Mouse (Mus musculus) frontal cortex, adult (tissue): ENCODE results near the gene Lta.

Experiments
- ATAC-seq: cut with Nextera tagmentation; 2 replicates; pipeline ENCODE4 v1.9.2; 2017; ENCODE audit warnings: mild to moderate bottlenecking, moderate library complexity, mixed read lengths; ENCODE audit not compliant: low TSS enrichment

Gene Lta

DNA sequence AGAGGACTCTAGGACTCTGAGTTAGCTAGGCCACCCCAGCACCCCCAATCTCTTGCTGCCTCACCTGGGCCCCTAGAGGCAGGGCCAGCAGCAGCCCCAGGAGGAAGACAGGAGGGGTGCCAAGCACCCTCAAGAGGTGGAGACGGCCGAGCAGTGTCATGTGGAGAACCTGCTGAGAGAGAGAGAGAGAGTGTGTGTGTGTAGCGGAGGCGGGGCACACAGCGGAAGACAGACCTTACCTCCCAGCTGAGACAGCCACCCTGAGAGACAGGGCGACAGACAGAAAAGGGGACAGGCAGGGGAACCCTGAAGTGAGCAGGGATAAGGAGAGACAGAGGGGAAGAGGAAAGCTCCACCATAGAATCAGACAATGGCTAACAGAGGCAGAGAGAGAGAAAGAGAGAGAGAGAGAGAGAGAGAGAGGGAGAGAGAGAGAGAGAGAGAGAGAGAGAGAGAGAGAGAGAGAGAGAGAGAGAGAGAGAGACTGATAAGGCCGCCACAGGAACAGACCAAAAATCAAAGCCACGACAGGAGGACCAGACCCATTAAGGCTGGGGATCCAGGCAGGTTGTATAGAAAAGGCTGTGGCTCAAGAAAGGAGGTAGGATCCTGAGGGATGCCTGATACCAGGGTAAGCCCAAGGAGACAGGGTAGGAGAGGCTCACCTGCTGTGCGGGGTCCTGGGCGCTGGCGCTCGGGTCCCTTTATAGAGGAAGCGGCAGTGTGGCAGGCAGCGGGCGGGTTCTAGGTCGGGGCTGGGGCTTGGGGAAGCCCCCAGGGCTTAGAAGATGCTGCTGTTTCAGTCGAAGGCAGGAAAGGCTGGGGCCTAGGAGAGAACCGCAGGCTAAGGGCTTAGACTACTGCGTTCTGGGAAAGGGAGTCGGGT, at the start of gene Lta:
Gene Lta, minus strand, starts transcription at position 858 of the 886 bp plus-strand sequence.
- ATAC-seq: no peak

- ATAC-seq: no peak
Observed at GRCm38 (mm10) chr17:35254241-35255098, 49.3 kb upstream of the Lta start.

- ATAC-seq: no peak
Observed at GRCm38 (mm10) chr17:35253293-35254093, 48.3 kb upstream of the Lta start.

DNA sequence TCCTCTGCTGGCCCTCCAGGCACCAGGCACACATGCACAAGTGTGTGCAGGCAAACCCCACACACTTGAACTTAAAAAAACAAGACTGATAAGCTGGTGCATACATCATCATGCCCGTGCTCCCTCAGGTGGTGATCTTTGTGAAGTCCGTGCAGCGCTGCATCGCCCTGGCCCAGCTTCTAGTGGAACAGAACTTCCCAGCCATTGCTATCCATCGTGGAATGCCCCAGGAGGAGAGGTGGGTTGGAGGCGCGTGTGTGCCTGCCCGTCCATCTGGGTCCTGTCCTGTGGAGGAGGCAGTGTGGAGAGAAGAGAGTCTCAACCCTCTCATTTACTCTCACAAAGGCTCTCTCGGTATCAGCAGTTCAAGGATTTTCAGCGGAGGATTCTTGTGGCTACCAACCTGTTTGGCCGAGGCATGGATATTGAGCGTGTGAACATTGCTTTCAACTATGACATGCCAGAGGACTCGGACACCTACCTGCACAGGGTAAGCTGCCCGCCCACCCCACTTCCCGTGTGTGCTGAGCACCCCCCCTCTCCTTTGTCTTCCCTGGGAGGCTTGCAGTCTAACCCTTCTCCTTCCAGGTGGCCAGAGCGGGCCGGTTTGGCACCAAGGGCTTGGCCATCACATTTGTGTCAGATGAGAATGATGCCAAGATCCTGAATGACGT, 47.6 kb upstream of the Lta start:
- ATAC-seq: 0 out of 2 replicates have a peak, but pooled peaks have one; percentile 29

DNA sequence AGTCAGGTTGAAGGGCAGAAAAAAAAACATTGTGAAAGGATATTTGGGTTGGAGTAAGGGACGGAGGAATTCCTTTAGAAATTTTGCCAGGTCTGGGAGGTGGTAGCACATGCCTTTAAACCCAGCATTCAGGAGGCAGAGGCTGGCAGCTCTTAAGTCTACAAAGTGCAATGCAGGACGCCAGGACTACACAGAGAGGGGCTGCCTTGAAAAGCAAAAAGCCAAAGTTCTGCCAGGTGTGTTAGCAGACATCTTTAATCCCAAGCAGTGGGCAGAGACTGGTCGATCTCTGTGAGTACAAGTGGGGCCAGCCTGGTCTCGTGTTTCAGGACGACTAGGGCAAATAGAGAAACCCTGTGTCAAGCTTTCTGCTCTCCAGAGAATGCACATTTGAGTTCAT, 46.8 kb upstream of the Lta start:
- no peak for ATAC-seq

GRCm38 (mm10) chr17:35251162-35251719, 46.1 kb upstream of the Lta start:
- ATAC-seq: no peak

DNA sequence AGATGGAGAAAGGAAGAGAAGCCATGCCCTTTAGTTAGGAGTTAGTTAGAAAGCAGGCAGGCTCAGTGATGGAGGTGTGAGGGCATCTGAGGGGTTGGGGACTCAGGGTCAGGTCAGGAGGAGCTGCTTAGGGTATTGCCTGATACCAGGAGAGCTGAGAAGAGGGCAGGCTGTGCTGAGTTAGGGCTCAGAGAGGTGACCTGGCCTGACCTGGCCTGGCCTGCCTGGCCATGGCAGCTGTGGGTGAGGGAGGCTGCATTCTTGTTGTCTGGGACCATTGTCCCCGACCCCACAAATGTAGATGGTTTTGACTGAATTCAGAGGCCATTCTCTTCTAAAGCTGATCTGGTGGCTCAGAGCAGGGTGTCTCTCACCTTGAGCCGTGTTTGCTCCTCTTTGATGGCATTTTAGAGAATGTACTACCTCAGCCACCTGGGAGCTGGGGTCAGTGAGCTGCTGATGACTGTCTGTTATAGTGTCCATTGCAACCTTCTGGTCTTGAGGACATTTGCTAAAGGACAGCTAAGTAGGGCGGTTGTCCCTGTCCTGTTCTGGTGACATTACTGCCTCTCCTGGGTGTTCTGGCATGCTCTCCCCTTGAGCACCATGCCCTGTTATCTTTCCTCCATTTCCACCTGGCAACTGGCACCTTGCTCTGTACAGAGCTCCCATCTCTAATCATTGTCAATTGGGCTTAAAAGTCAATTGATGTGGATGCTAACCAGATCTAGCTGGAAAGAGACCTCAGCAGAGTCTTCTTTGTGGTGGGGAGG, 45.4 kb upstream of the Lta start:
- ATAC-seq: no peak

DNA sequence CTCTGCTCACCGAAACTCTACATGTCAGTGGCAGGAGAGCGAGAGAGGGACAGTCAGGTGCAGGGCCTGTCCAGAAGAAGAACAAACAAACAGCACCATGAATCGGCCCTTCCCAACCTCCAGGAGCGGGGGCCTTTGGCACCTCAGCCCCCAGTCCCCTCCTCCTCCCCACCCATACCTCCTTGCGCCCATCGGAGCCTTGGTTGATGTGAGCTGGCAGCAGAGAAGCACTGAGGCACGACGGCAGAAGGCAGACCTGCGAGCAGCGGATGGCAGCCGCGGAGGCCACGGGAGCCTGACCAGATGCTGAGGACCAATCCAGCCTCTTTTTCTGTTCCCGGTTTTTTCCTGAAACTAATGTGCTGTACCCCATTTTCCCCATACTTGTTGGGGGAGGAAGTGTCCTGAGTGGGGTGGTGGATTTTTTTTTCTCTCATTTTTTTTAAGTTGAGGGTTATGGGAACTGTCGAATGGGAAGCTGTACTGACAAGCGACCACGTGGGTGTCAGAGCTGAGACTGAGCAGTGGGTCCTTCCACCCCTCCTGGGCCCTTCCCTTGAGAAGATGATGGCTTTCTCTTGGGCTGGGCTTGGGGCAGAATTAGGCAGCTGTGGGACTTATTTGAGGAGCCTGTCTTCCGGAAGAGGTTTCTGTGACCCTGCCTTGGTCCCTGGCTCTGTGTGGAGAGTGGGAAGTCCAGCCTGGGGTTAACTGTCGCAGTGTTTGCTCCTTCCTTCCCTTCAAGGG, 44.5 kb upstream of the Lta start:
- no peak for ATAC-seq

DNA sequence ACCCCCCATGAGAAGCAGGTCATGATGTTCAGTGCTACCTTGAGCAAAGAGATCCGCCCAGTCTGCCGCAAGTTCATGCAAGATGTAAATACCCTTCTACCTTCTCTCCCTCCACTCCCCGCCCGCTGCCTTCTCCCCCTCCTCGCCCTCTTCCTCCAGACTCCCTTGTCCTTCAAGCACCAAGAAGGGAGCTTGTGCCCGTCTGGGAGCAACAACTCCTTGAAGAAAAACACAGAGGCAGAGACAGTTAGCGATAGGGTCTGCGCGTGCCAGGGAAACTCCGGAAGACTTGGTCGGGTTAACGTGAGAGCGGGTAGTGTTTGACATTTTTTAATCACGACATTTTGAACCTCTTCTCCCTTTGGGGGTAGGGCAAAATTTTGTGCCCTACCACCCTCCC, 43.8 kb upstream of the Lta start:
- no peak for ATAC-seq

DNA sequence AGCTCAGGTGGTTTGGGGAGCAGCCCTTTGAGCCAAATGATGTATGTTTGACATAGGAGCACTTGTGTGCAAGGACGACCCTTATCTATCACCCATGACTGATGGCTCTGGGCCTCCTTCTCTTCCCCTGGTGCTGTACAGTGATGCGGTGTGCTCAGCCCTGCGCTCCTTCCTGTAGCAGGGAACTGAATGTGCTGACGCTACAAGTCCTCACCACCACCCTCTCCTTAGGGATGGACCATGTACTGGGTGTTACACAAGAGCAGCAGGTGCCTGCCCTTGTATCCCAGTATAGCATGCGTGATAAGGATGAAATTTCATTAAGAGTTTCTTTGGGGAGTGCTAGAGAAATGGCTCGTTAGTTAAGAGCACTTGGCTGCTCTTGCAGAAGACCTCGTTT, 42.0 kb upstream of the Lta start:
- ATAC-seq: no peak

- ATAC-seq: no peak
Observed at GRCm38 (mm10) chr17:35245731-35246623, 40.8 kb upstream of the Lta start.

- no peak for ATAC-seq
Observed at GRCm38 (mm10) chr17:35244999-35245398, 39.8 kb upstream of the Lta start.

- ATAC-seq: no peak
Observed at GRCm38 (mm10) chr17:35243086-35243485, 37.9 kb upstream of the Lta start.

GRCm38 (mm10) chr17:35242015-35242941, 37.1 kb upstream of the Lta start:
- ATAC-seq: peak; percentile 27

- ATAC-seq: peak; percentile 71
Observed at GRCm38 (mm10) chr17:35241305-35242014, 36.3 kb upstream of the Lta start, which contains the start of gene Ddx39b. Ddx39b (plus strand) TSS chr17:35241746.
